Mouse (Mus musculus): ENCODE data around the gene Rftn2.
A peak's percentile ranks its signal among the peaks of the same experiment; 100 is the strongest.

Gene Rftn2

GRCm38 (mm10) chr1:55226011-55226857 is at the start of gene Rftn2:
Gene Rftn2, minus strand, starts transcription at chr1:55226782.
- no peak for DNase-seq

- DNase-seq, result no peak
These were observed 38.9 kb upstream of the Rftn2 start for GRCm38 (mm10) chr1:55265447-55265846.

- no peak for DNase-seq
These were observed 37.8 kb upstream of the Rftn2 start for GRCm38 (mm10) chr1:55264385-55264784.

- DNase-seq, result no peak
These were observed 19.8 kb upstream of the Rftn2 start for GRCm38 (mm10) chr1:55246374-55246773.

- peak; percentile 54 for DNase-seq
These were observed 12.7 kb upstream of the Rftn2 start for GRCm38 (mm10) chr1:55239237-55239636.

GRCm38 (mm10) chr1:55238496-55238895 is 11.9 kb upstream of the Rftn2 start:
- DNase-seq, result no peak

- peak; percentile 44 for DNase-seq
These were observed 11.1 kb upstream of the Rftn2 start for GRCm38 (mm10) chr1:55237643-55238161.

GRCm38 (mm10) chr1:55236890-55237642 is 10.5 kb upstream of the Rftn2 start, which contains the start of gene Mars2:
Gene Mars2, plus strand, starts transcription at chr1:55237177.
- DNase-seq, result peak; percentile 97

- no peak for DNase-seq
These were observed 9.9 kb upstream of the Rftn2 start for GRCm38 (mm10) chr1:55236487-55236886.

- no peak for DNase-seq
These were observed 8.4 kb upstream of the Rftn2 start for GRCm38 (mm10) chr1:55234910-55235520.

- no peak for DNase-seq
These were observed 1.8 kb upstream of the Rftn2 start for GRCm38 (mm10) chr1:55228256-55228884.

- no peak for DNase-seq
These were observed 794 bp upstream of the Rftn2 start for GRCm38 (mm10) chr1:55227376-55227775.

GRCm38 (mm10) chr1:55225398-55225797 is 1.2 kb downstream of the Rftn2 start:
- no peak for DNase-seq

GRCm38 (mm10) chr1:55224111-55224510 is 2.5 kb downstream of the Rftn2 start:
- DNase-seq, result no peak

GRCm38 (mm10) chr1:55223026-55223425 is 3.6 kb downstream of the Rftn2 start:
- no peak for DNase-seq

GRCm38 (mm10) chr1:55221352-55221751 is 5.2 kb downstream of the Rftn2 start:
- DNase-seq, result no peak

- DNase-seq, result no peak
These were observed 9.4 kb downstream of the Rftn2 start for GRCm38 (mm10) chr1:55217191-55217590.

- peak; percentile 19 for DNase-seq
These were observed 11.3 kb downstream of the Rftn2 start for GRCm38 (mm10) chr1:55215185-55215813.

- no peak for DNase-seq
These were observed 12.6 kb downstream of the Rftn2 start for GRCm38 (mm10) chr1:55213936-55214335.

- no peak for DNase-seq
These were observed 13.1 kb downstream of the Rftn2 start for GRCm38 (mm10) chr1:55213475-55213874.

GRCm38 (mm10) chr1:55212771-55213170 is 13.8 kb downstream of the Rftn2 start:
- DNase-seq, result no peak

GRCm38 (mm10) chr1:55211081-55211480 is 15.5 kb downstream of the Rftn2 start:
- no peak for DNase-seq
